Mouse (Mus musculus) liver (tissue): ENCODE results near the gene Vps72.

Experiments
- DNase-seq: peaks from one replicate; pipeline ENCODE4 v3.0.0-alpha.2; 2020; ENCODE audit warnings: mixed read lengths

The Vps72 gene

DNA sequence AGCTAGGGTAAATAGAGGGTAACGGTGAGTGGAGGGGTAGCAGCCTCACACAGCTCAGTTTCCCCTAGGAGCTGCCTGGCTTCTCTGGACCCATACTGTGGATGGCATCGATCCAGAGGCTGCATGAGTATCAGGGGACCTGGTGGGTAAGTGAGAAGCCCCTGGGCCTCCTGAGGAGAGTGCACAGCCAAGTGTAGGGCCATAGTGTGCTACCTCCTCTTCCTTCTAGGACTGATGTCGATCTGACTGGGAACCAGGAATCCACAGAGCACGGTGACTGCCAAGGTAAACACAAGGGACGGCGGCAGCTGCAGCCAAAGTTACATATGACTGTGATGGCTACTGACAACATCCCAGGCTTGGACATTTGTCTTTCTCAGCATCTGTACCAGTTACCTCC is 60.3 kb downstream of the Vps72 start:
- DNase-seq = no peak
